Mouse (Mus musculus): ENCODE results near the gene AW209491. TPM values are rescaled to one million over a fixed set of nuclear protein-coding genes. Genes with fewer than 3 reads are reported as not detected.

Gene AW209491
- 34.6 and 38.0 TPM in 2 replicates for polyA plus RNA-seq (2015; fragmentation: Nextera tagmentation; extraction: Ambion mirVana)

DNA sequence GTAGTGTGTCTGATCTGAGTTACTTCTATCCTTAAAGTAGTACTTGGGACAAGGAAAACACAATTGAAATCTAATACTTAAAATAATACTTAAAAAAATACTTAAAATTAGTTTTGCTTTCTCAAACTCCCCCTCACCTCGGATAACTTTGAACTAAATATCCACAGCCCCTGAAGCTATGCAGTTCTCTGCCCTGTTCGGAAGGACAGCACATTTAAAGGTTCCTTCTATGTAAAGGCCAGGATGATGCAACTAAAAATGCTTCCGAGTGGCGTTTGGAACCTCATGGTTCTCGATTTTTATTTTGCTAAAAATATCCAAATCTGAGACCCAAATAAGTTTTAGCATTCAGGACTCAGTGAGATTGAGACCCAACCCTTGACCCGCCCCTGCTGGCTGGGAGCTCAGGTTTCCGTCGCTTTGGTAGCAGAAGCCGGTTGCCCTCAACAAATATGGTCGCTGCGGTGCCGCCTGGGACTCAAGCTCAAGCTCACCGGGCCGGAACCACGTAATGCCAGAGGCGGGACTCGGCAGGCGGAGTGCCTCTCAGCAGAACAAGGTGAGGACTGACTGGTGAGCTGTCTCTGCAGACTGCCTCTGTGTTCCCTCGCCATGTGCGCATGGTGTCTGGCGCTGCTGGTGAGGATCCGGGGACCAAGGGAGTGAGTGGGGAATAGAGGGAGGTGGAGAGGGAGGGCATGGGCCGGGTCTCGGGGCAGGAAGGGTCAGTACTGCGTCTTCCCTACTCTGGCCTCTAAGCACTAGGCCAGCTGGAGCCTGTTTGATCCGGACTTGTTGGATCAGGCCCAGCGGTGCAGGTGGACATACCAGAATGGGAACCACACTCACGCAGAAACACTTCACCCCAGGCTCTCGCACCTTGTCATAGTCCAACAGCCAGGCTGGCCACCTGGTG is at the start of gene AW209491:
Gene AW209491, plus strand, starts transcription at position 429 of the 916 bp plus-strand sequence.
- Histone ChIP-seq H3K4me3 (peak within 1 kb of the TSS; percentile 59), H3K4me1 (peaks cover 10% of the 10 kb centered on the region), H3K4me2 (peak within 1 kb of the TSS; percentile 77), H3K9me3 (replicated peaks) (no peaks in the 10 kb centered on the region), H3K27ac (peak within 1 kb of the TSS; percentile 61), H3K27me3 (no peaks in the 10 kb centered on the region), H3K9ac (peak within 1 kb of the TSS; percentile 80), H3K36me3 (ENCODE audit: poor library complexity, severe bottlenecking) (peaks cover 31% of the 10 kb centered on the region)
- ATAC-seq: peak; percentile 97
- WGBS: under 1% methylated on average over 29 of the region's 29 CpGs

DNA sequence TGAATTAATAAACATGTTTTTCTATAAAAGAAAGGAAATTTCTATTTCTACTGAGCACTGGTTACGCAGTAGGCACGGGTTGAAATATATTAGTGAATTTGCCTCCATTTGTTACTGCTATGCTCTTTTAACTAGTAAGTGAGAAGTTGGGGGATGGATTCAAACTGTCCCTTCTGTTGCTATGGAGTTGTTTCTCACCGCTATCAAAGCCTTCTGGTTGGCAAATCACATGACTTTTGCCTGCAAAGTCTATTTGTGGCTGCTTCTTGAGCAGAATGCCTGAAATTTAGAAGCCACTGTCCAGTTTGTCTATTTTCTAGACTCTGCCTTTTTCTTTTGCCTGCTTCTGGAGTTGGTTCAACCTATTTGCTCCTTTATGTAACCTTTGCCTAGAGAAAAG is 49.6 kb upstream of the AW209491 start:
- no peak overlapping the region for H3K4me3 ChIP-seq
- H3K4me2 ChIP-seq: no peak overlapping the region
- H3K36me3 ChIP-seq (ENCODE audit: poor library complexity, severe bottlenecking): no peaks in the 10 kb centered on the region
- no peaks in the 10 kb centered on the region for H3K9me3 ChIP-seq (replicated peaks)
- H3K9ac ChIP-seq: no peak overlapping the region
- WGBS: 83% methylated on average over 3 of the region's 3 CpGs
- ATAC-seq: no peak
- no peaks in the 10 kb centered on the region for H3K4me1 ChIP-seq
- H3K27ac ChIP-seq: no peak overlapping the region
- no peaks in the 10 kb centered on the region for H3K27me3 ChIP-seq

GRCm38 (mm10) chr13:14602744-14603143 is 27.2 kb upstream of the AW209491 start:
- Histone ChIP-seq H3K4me1 (no peaks in the 10 kb centered on the region), H3K36me3 (ENCODE audit: poor library complexity, severe bottlenecking) (no peaks in the 10 kb centered on the region), H3K4me2 (no peak overlapping the region), H3K27ac (no peak overlapping the region), H3K9ac (no peak overlapping the region), H3K4me3 (no peak overlapping the region), H3K9me3 (replicated peaks) (no peaks in the 10 kb centered on the region), H3K27me3 (no peaks in the 10 kb centered on the region)
- 96% methylated on average over 2 of the region's 2 CpGs for WGBS
- ATAC-seq: no peak

DNA sequence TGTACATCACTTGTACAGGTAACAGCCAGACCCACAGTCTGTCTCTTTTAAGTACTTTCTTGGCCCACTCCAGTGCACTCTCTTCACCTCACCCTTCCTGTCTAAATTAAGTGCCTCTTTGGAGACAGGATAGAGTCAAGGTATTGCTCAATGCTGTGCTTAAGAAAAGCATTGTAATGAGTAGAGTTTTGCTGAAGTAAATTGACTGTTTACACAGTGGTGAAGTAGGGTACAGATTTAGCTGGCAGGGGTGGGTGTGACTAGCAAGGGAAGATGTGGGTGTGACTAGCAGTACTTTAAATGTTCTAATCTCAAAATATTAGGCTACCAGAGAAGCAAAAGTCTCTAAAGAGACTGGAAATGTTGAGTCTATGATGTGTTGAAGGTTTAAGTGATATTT is 22.3 kb upstream of the AW209491 start:
- no peak overlapping the region for H3K4me3 ChIP-seq
- no peak overlapping the region for H3K27ac ChIP-seq
- H3K9me3 ChIP-seq (replicated peaks): no peaks in the 10 kb centered on the region
- no peak overlapping the region for H3K4me2 ChIP-seq
- H3K4me1 ChIP-seq: peaks cover 9% of the 10 kb centered on the region; the same call in 1 of the 2 replicates
- peaks cover 17% of the 10 kb centered on the region for H3K36me3 ChIP-seq (ENCODE audit: poor library complexity, severe bottlenecking)
- H3K27me3 ChIP-seq: no peaks in the 10 kb centered on the region
- no peak; the same call in 1 of the 2 replicates for ATAC-seq
- H3K9ac ChIP-seq: no peak overlapping the region

DNA sequence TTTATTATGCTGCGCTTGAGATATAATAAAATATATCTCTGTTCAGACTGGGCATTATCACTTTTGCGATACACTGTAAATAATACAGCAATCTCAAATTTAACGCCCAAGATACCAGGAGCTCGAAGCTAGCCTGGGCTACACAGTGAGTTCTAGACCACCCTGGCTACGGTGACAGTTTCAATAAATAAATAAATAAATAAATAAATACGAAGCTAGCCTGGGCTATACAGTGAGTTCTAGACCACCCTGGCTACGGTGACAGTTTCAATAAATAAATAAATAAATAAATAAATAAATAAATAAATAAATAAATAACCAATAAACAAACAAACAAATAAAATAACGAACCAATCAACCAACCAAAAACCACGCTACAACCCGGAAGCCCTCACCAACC is 17.5 kb upstream of the AW209491 start:
- Histone ChIP-seq H3K27me3 (no peaks in the 10 kb centered on the region), H3K4me1 (peaks cover 17% of the 10 kb centered on the region), H3K9ac (peak overlapping the region; percentile 82), H3K4me2 (peak overlapping the region; percentile 64), H3K9me3 (replicated peaks) (no peaks in the 10 kb centered on the region), H3K4me3 (peak overlapping the region; percentile 95), H3K36me3 (ENCODE audit: poor library complexity, severe bottlenecking) (peaks cover 26% of the 10 kb centered on the region), H3K27ac (no peak overlapping the region)
- ATAC-seq: peak; percentile 71
- 7% methylated on average over 10 of the region's 10 CpGs for whole genome bisulfite sequencing

- peak within 1 kb of the TSS; percentile 89 for H3K9ac ChIP-seq
- H3K27ac ChIP-seq: peak within 1 kb of the TSS; percentile 51; the same call in 1 of the 2 replicates
- peak within 1 kb of the TSS; percentile 73 for H3K4me2 ChIP-seq
- ATAC-seq: peak; percentile 98
- no peaks in the 10 kb centered on the region for H3K27me3 ChIP-seq
- peaks cover 17% of the 10 kb centered on the region for H3K4me1 ChIP-seq
- H3K36me3 ChIP-seq (ENCODE audit: poor library complexity, severe bottlenecking): peaks cover 32% of the 10 kb centered on the region
- WGBS: under 1% methylated on average over 42 of the region's 42 CpGs
- H3K9me3 ChIP-seq (replicated peaks): no peaks in the 10 kb centered on the region
- peak within 1 kb of the TSS; percentile 95 for H3K4me3 ChIP-seq
These were observed 16.9 kb upstream of the AW209491 start, which contains the start of the genes Mrpl32 and Psma2 for GRCm38 (mm10) chr13:14612926-14613529. Gene Mrpl32, minus strand, starts transcription at chr13:14613165. Gene Psma2, plus strand, starts transcription at chr13:14613240.

- Histone ChIP-seq H3K27me3 (no peaks in the 10 kb centered on the region), H3K9ac (peak overlapping the region; percentile 89), H3K4me1 (peaks cover 17% of the 10 kb centered on the region), H3K36me3 (ENCODE audit: poor library complexity, severe bottlenecking) (peaks cover 31% of the 10 kb centered on the region), H3K9me3 (replicated peaks) (no peaks in the 10 kb centered on the region), H3K4me2 (peak overlapping the region; percentile 73), H3K4me3 (peak overlapping the region; percentile 95), H3K27ac (peak overlapping the region; percentile 51; the same call in 1 of the 2 replicates)
- no peak for ATAC-seq
- 2% methylated on average over 9 of the region's 9 CpGs for WGBS
These were observed 16.4 kb upstream of the AW209491 start for GRCm38 (mm10) chr13:14613553-14613952.

DNA sequence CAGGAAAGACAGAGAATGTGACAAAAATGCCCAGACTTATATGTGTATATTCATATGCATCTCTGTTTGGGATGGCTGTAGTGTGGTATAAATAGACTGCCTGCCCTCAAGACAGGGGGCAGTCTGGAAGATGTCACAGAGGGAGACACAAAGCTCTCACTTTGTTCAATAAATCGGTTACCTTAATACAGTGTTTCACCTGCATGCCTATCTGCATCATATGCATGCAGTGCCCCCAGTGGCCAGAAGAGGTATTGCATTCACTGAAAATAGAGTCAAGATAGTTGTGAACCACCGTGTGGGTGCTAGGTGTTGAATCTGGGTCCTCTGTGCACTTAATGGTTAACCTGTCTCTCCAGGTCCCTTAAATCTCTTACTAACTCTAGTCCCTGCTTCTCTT is 11.2 kb upstream of the AW209491 start:
- peaks cover 8% of the 10 kb centered on the region; the same call in 1 of the 2 replicates for H3K4me1 ChIP-seq
- H3K27me3 ChIP-seq: no peaks in the 10 kb centered on the region
- peaks cover 55% of the 10 kb centered on the region for H3K36me3 ChIP-seq (ENCODE audit: poor library complexity, severe bottlenecking)
- no peak overlapping the region for H3K4me2 ChIP-seq
- peak; percentile 64; the same call in 1 of the 2 replicates for ATAC-seq
- 41% methylated on average over 2 of the region's 2 CpGs for WGBS
- no peaks in the 10 kb centered on the region for H3K9me3 ChIP-seq (replicated peaks)
- H3K4me3 ChIP-seq: no peak overlapping the region
- H3K27ac ChIP-seq: no peak overlapping the region
- H3K9ac ChIP-seq: no peak overlapping the region

DNA sequence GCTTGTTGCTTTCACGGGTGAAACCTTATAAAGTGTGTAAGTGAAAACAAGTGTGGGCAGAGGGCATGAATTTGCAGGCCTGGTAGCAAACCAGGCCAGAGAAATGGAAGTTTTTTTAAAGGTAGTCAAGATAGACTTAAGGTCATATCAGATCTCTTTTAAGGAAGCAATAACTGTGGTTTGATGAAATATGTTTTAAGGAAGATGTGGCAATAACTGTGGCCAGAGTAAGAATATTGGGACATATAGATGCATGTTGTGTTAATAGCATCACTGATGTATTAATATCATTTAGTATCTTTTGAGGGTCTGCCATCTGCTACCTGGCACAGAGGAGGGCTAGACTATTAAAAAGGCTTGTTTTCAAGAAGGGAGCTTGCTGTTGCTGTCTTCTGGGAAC is 10.0 kb downstream of the AW209491 start:
- H3K9ac ChIP-seq: no peak overlapping the region
- no peaks in the 10 kb centered on the region for H3K9me3 ChIP-seq (replicated peaks)
- no peaks in the 10 kb centered on the region for H3K27me3 ChIP-seq
- H3K4me3 ChIP-seq: no peak overlapping the region
- 80% methylated on average over 1 of the region's 1 CpGs for WGBS
- no peak overlapping the region for H3K4me2 ChIP-seq
- no peaks in the 10 kb centered on the region for H3K4me1 ChIP-seq
- H3K27ac ChIP-seq: no peak overlapping the region
- peaks cover 26% of the 10 kb centered on the region for H3K36me3 ChIP-seq (ENCODE audit: poor library complexity, severe bottlenecking)
- no peak for ATAC-seq

DNA sequence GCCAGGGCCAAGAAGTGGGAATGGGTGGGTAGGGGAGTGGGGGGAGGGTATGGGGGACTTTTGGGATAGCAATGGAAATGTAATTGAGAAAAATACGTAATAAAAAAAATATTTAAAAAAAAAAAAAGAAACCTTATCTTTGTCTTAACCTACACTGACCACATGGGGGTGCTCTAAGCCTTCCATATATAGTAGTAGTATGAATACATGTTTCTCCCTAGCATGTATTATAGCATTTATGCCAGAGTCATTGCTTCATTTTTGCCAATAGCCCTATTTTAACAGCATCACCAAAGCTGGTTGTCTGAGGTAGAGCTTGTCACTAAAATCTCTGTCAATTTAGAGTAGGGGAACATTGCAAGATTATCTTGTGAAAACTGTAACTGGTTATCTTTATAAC is 19.3 kb downstream of the AW209491 start:
- H3K27me3 ChIP-seq: no peaks in the 10 kb centered on the region
- no peaks in the 10 kb centered on the region for H3K36me3 ChIP-seq (ENCODE audit: poor library complexity, severe bottlenecking)
- no peaks in the 10 kb centered on the region for H3K4me1 ChIP-seq
- no peak overlapping the region for H3K4me3 ChIP-seq
- no peaks in the 10 kb centered on the region for H3K9me3 ChIP-seq (replicated peaks)
- peak; percentile 86 for ATAC-seq
- no peak overlapping the region for H3K4me2 ChIP-seq
- no peak overlapping the region for H3K9ac ChIP-seq
- WGBS: 20% methylated on average over 1 of the region's 1 CpGs
- no peak overlapping the region for H3K27ac ChIP-seq

- no peaks in the 10 kb centered on the region for H3K36me3 ChIP-seq (ENCODE audit: poor library complexity, severe bottlenecking)
- H3K27ac ChIP-seq: no peak overlapping the region
- H3K4me2 ChIP-seq: no peak overlapping the region
- no peak overlapping the region for H3K9ac ChIP-seq
- no peak for ATAC-seq
- H3K27me3 ChIP-seq: no peaks in the 10 kb centered on the region
- no peak overlapping the region for H3K4me3 ChIP-seq
- no peaks in the 10 kb centered on the region for H3K9me3 ChIP-seq (replicated peaks)
- H3K4me1 ChIP-seq: no peaks in the 10 kb centered on the region
- 95% methylated on average over 4 of the region's 4 CpGs for WGBS
These were observed 37.2 kb downstream of the AW209491 start for GRCm38 (mm10) chr13:14667107-14667506.

DNA sequence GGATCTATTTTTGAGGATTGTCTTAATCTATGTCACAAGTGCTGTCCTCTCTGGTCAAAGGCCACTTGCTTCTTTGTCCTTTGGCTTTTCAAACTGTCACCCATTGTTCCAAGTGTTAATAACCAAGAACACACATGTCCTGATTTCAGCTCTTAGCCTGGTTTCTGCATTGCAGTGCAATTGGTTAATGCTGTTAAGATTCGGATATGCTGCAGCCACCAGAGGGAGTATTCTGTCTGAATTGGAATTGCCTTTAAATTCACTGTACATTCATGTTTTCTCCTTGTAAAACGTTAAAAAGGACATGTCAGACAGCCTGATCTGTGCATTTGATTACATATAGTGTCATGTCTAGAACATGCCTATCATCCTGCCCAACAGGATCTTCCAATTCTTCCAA is 40.4 kb downstream of the AW209491 start:
- Histone ChIP-seq H3K4me2 (no peak overlapping the region), H3K36me3 (ENCODE audit: poor library complexity, severe bottlenecking) (no peaks in the 10 kb centered on the region), H3K4me1 (no peaks in the 10 kb centered on the region), H3K9me3 (replicated peaks) (no peaks in the 10 kb centered on the region), H3K27me3 (no peaks in the 10 kb centered on the region), H3K27ac (no peak overlapping the region), H3K9ac (no peak overlapping the region), H3K4me3 (no peak overlapping the region)
- WGBS: 27% methylated on average over 2 of the region's 2 CpGs
- ATAC-seq: peak; percentile 75; the same call in 1 of the 2 replicates

Data from forebrain, embryonic 13.5 days (tissue).